Mouse (Mus musculus) liver, embryonic 14.5 days (tissue): Measurements from ENCODE around the gene Tnnt3. TPM values are rescaled to one million over a fixed set of nuclear protein-coding genes. Genes with fewer than 3 reads are reported as not detected.

Experiments used
- ATAC-seq: fragments of 200-750 bp; cut with Nextera tagmentation; 2 replicates; pipeline ENCODE4 v1.8.0; 2017; ENCODE audit warnings: moderate number of reproducible peaks, mild to moderate bottlenecking, moderate library complexity; ENCODE audit not compliant: insufficient read depth
- DNase-seq, 3 experiments: peaks; one replicate each; pipeline ENCODE4 v3.0.0-alpha.2; 2012 to 2013; ENCODE audit warnings: low read depth in 3 of 3, low spot score in 3 of 3
- H3K27ac ChIP-seq: fragments of 300-500 bp; sonication (generic); 2 replicates; pipeline ENCODE4 v1.5.1; 2014; ENCODE audit warnings: moderate library complexity, mild to moderate bottlenecking, control low read depth, inconsistent platforms
- H3K27me3 ChIP-seq: fragments of 300-500 bp; sonication (generic); 2 replicates; pipeline ENCODE4 v1.6.1; 2014; ENCODE audit warnings: mild to moderate bottlenecking, low read length, moderate library complexity; ENCODE audit not compliant: control insufficient read depth, insufficient read depth
- H3K36me3 ChIP-seq: fragments of 300-500 bp; sonication (generic); replicated peaks from 2 replicates; pipeline ENCODE4 v1.6.1; 2014; ENCODE audit warnings: low read depth; ENCODE audit not compliant: control insufficient read depth, insufficient read depth
- H3K4me1 ChIP-seq, 2 experiments: fragments of 200-500 bp in 1 of 2; fragments of 300-500 bp in 1 of 2; sonication (generic) in 1 of 2; replicated peaks; 2 replicates each; pipeline ENCODE4 v1.6.1; 2012 to 2014; ENCODE audit warnings: antibody characterized with exemption in 1 of 2, inconsistent platforms in 1 of 2, low read length in 1 of 2; ENCODE audit not compliant: control insufficient read depth in 2 of 2, insufficient read depth in 2 of 2
- H3K4me2 ChIP-seq: fragments of 300-500 bp; sonication (generic); 2 replicates; pipeline ENCODE4 v1.6.1; 2014; ENCODE audit warnings: low read depth, mild to moderate bottlenecking, control low read depth, moderate library complexity
- H3K4me3 ChIP-seq, 2 experiments: fragments of 200-500 bp in 1 of 2; fragments of 300-500 bp in 1 of 2; sonication (generic) in 1 of 2; 2 replicates each; pipeline ENCODE4 v1.5.1; 2012 to 2014; ENCODE audit warnings: low read depth in 2 of 2, low read length in 2 of 2, mild to moderate bottlenecking in 2 of 2, control low read depth in 1 of 2, inconsistent platforms in 1 of 2, moderate library complexity in 1 of 2; ENCODE audit not compliant: insufficient read depth in 1 of 2
- H3K9ac ChIP-seq: fragments of 300-500 bp; sonication (generic); replicated peaks from 2 replicates; pipeline ENCODE4 v1.6.1; 2014; ENCODE audit warnings: mild to moderate bottlenecking, control low read depth, moderate library complexity
- H3K9me3 ChIP-seq: fragments of 300-500 bp; sonication (generic); 2 replicates; pipeline ENCODE4 v1.6.1; 2016; ENCODE audit warnings: low read length, mixed read lengths; ENCODE audit not compliant: control insufficient read depth
- CTCF ChIP-seq: IDR thresholded peaks from 2 replicates; pipeline ENCODE4 v1.5.1; 2016; ENCODE audit warnings: antibody characterized with exemption, low read depth, control low read depth
- EP300 ChIP-seq: IDR thresholded peaks from 2 replicates; pipeline ENCODE4 v1.6.1; 2016; ENCODE audit warnings: antibody characterized with exemption, low read depth
- WGBS: fragments of 180-500 bp; shearing (Covaris S2); extraction: QIAGEN DNeasy Blood & Tissue Kit; methylation state at CpG from one replicate; pipeline ENCODE4 v1.1.7; 2014; ENCODE audit not compliant: insufficient replicate concordance; 5-methylcytosine and 5-hydroxymethylcytosine counted together
- polyA plus RNA-seq, 2 experiments: library from polyadenylated mRNA; depleted of rRNA in 1 of 2; stranded (reverse) in 1 of 2; unstranded in 1 of 2; fragments of >200 nt; fragmentation: Nextera tagmentation in 1 of 2; extraction: Ambion mirVana in 1 of 2; gene quantifications; 2 replicates each; pipeline versions ENCODE4 v1.2.1 to v1.2.3; 2012 to 2014

The Tnnt3 gene
- polyA plus RNA-seq, 2 experiments: 0.15 to 0.17 TPM

- no peak overlapping the region for H3K9ac ChIP-seq
- H3K4me1 ChIP-seq: peaks cover 3 to 36% of the 10 kb centered on the region in 2 experiments; a peak in 3 of 4 replicates
- H3K36me3 ChIP-seq: no peaks in the 10 kb centered on the region
- H3K27me3 ChIP-seq: no peaks in the 10 kb centered on the region
- H3K4me3 ChIP-seq: no peak overlapping the region
- TF ChIP-seq EP300: no peak
- TF ChIP-seq CTCF: no peak
- 75% methylated on average over 9 of the region's 9 CpGs for WGBS
- DNase-seq (no peak), ATAC-seq (no peak)
- no peak overlapping the region for H3K27ac ChIP-seq
- H3K9me3 ChIP-seq: no peaks in the 10 kb centered on the region
- H3K4me2 ChIP-seq: no peak overlapping the region
Observed at GRCm38 (mm10) chr7:142558511-142559146, 60.0 kb downstream of the Tnnt3 start.

GRCm38 (mm10) chr7:142559651-142560175, 61.1 kb downstream of the Tnnt3 start:
- Histone ChIP-seq H3K4me1 (peaks cover 3 to 26% of the 10 kb centered on the region in 2 experiments; a peak in 3 of 4 replicates), H3K9ac (no peak overlapping the region), H3K4me3 (no peak overlapping the region), H3K4me2 (no peak overlapping the region), H3K9me3 (no peaks in the 10 kb centered on the region), H3K27ac (no peak overlapping the region), H3K36me3 (no peaks in the 10 kb centered on the region), H3K27me3 (no peaks in the 10 kb centered on the region)
- DNase-seq (no peak), ATAC-seq (no peak)
- TF ChIP-seq CTCF: no peak
- no peak for TF ChIP-seq EP300
- 61% methylated on average over 5 of the region's 5 CpGs for WGBS

GRCm38 (mm10) chr7:142560942-142561855, 62.6 kb downstream of the Tnnt3 start:
- Histone ChIP-seq H3K9ac (no peak overlapping the region), H3K4me1 (peaks cover 3 to 26% of the 10 kb centered on the region in 2 experiments; a peak in 3 of 4 replicates), H3K9me3 (no peaks in the 10 kb centered on the region), H3K4me2 (no peak overlapping the region), H3K27ac (peak overlapping the region; percentile 42; the same call in 1 of the 2 replicates), H3K27me3 (no peaks in the 10 kb centered on the region), H3K4me3 (no peak overlapping the region), H3K36me3 (no peaks in the 10 kb centered on the region)
- TF ChIP-seq EP300: no peak
- TF ChIP-seq CTCF: no peak
- DNase-seq: no peak
- peak; percentile 76 for ATAC-seq
- 31% methylated on average over 18 of the region's 18 CpGs for WGBS

GRCm38 (mm10) chr7:142561856-142562404, 63.3 kb downstream of the Tnnt3 start:
- ATAC-seq (no peak), DNase-seq (no peak)
- Histone ChIP-seq H3K27me3 (no peaks in the 10 kb centered on the region), H3K9me3 (no peaks in the 10 kb centered on the region), H3K9ac (no peak overlapping the region), H3K4me2 (no peak overlapping the region), H3K4me3 (no peak overlapping the region), H3K4me1 (peaks cover 2 to 31% of the 10 kb centered on the region in 2 experiments; a peak in 3 of 4 replicates), H3K36me3 (no peaks in the 10 kb centered on the region), H3K27ac (peak overlapping the region; percentile 42; the same call in 1 of the 2 replicates)
- TF ChIP-seq EP300: no peak
- TF ChIP-seq CTCF: no peak
- WGBS: 40% methylated on average over 4 of the region's 4 CpGs
